Mouse (Mus musculus) forebrain, embryonic 14.5 days (tissue): ENCODE measurements at regions not wholly inside any gene's neighbourhood (a gene's known extent, or its start where the extent isn't known, plus 50 kb on each side); places are given as distances from the start of the nearest gene placed in this dataset.
"Not testable (repeated sequence)": the region's sequence is repeated elsewhere in the genome, so short reads cannot be mapped to it uniquely, and the experiment has no call there.

Experiments used
- ATAC-seq: fragments of 200-750 bp; cut with Nextera tagmentation; 2 replicates; pipeline ENCODE4 v1.8.0; 2017; ENCODE audit warnings: mild to moderate bottlenecking, moderate library complexity
- DNase-seq: peaks from one replicate; pipeline ENCODE4 v3.0.0-alpha.2; 2015; ENCODE audit warnings: low spot score
- H3K27ac ChIP-seq: fragments of 300-500 bp; sonication (generic); 2 replicates; pipeline ENCODE4 v1.5.1; 2014; ENCODE audit warnings: low read depth, mild to moderate bottlenecking, control low read depth, low read length, moderate library complexity
- H3K27me3 ChIP-seq: fragments of 300-500 bp; sonication (generic); replicated peaks from 2 replicates; pipeline ENCODE4 v1.6.1; 2014; ENCODE audit warnings: low read length, control low read depth, mixed read lengths; ENCODE audit not compliant: control insufficient read depth, insufficient read depth
- H3K36me3 ChIP-seq: fragments of 300-500 bp; sonication (generic); 2 replicates; pipeline ENCODE4 v1.6.1; 2014; ENCODE audit warnings: low read length, control low read depth; ENCODE audit not compliant: control insufficient read depth, insufficient read depth
- H3K4me1 ChIP-seq: fragments of 300-500 bp; sonication (generic); 2 replicates; pipeline ENCODE4 v1.6.1; 2014; ENCODE audit warnings: antibody characterized with exemption, low read length, control low read depth; ENCODE audit not compliant: control insufficient read depth, insufficient read depth
- H3K4me2 ChIP-seq: fragments of 300-500 bp; sonication (generic); 2 replicates; pipeline ENCODE4 v1.6.1; 2014; ENCODE audit warnings: mild to moderate bottlenecking, control low read depth, low read length
- H3K4me3 ChIP-seq: fragments of 300-500 bp; sonication (generic); 2 replicates; pipeline ENCODE4 v1.5.1; 2014; ENCODE audit warnings: low read depth, low read length, control low read depth
- H3K9ac ChIP-seq: fragments of 300-500 bp; sonication (generic); 2 replicates; pipeline ENCODE4 v1.6.1; 2014; ENCODE audit warnings: mild to moderate bottlenecking, low read length, control low read depth, moderate library complexity
- H3K9me3 ChIP-seq: fragments of 300-500 bp; sonication (generic); replicated peaks from 2 replicates; pipeline ENCODE4 v1.6.1; 2016; ENCODE audit warnings: low read length, control low read depth, mixed read lengths; ENCODE audit not compliant: control insufficient read depth
- WGBS: fragments of 180-500 bp; shearing (Covaris S2); extraction: QIAGEN DNeasy Blood & Tissue Kit; methylation state at CpG from one replicate; pipeline ENCODE4 v1.1.7; 2014; 5-methylcytosine and 5-hydroxymethylcytosine counted together

- H3K27me3 ChIP-seq, H3K4me1 ChIP-seq, H3K4me3 ChIP-seq, ATAC-seq, DNase-seq, H3K36me3 ChIP-seq, H3K9ac ChIP-seq, H3K27ac ChIP-seq, H3K4me2 ChIP-seq: not testable (repeated sequence)
- peaks cover 27% of the 10 kb centered on the region for H3K9me3 ChIP-seq
- 79% methylated on average over 7 of the region's 10 CpGs for WGBS
These were observed 219.6 kb downstream of the Samd9l start for GRCm38 (mm10) chr6:3179603-3180348.

- WGBS, result 77% methylated on average over 3 of the region's 4 CpGs
- not testable (repeated sequence) for H3K4me2 ChIP-seq, H3K9me3 ChIP-seq, H3K4me1 ChIP-seq, H3K9ac ChIP-seq, DNase-seq, ATAC-seq, H3K4me3 ChIP-seq, H3K36me3 ChIP-seq, H3K27ac ChIP-seq, H3K27me3 ChIP-seq
These were observed 229.9 kb downstream of the Samd9l start for GRCm38 (mm10) chr6:3169479-3169878.

GRCm38 (mm10) chr6:3166149-3166548 lies 233.2 kb downstream of the Samd9l start:
- H3K27ac ChIP-seq, H3K9me3 ChIP-seq, H3K4me2 ChIP-seq, DNase-seq, H3K9ac ChIP-seq, H3K27me3 ChIP-seq, ATAC-seq, H3K36me3 ChIP-seq, H3K4me1 ChIP-seq, H3K4me3 ChIP-seq: not testable (repeated sequence)
- WGBS, result no CpG with 5 or more reads among the region's 1 CpGs

GRCm38 (mm10) chr6:3151901-3152300 lies 247.5 kb downstream of the Samd9l start:
- DNase-seq, H3K9ac ChIP-seq, H3K4me3 ChIP-seq, H3K36me3 ChIP-seq, ATAC-seq, H3K27me3 ChIP-seq, H3K27ac ChIP-seq, H3K4me1 ChIP-seq, H3K9me3 ChIP-seq, H3K4me2 ChIP-seq: not testable (repeated sequence)
- WGBS, result 43% methylated on average over 2 of the region's 2 CpGs

- not testable (repeated sequence) for H3K9me3 ChIP-seq, H3K4me3 ChIP-seq, H3K4me2 ChIP-seq, H3K27me3 ChIP-seq, H3K27ac ChIP-seq, H3K4me1 ChIP-seq, H3K9ac ChIP-seq, ATAC-seq, DNase-seq, H3K36me3 ChIP-seq
- WGBS, result 83% methylated on average over 3 of the region's 3 CpGs
These were observed 261.5 kb downstream of the Samd9l start for GRCm38 (mm10) chr6:3137823-3138222.

- H3K4me1 ChIP-seq, H3K27me3 ChIP-seq, H3K36me3 ChIP-seq, ATAC-seq, H3K27ac ChIP-seq, H3K4me3 ChIP-seq, H3K9me3 ChIP-seq, H3K9ac ChIP-seq, DNase-seq, H3K4me2 ChIP-seq: not testable (repeated sequence)
- WGBS, result 77% methylated on average over 4 of the region's 4 CpGs
These were observed 265.6 kb downstream of the Samd9l start for GRCm38 (mm10) chr6:3133763-3134162.

- not testable (repeated sequence) for H3K4me2 ChIP-seq, H3K27me3 ChIP-seq, H3K4me3 ChIP-seq, H3K9ac ChIP-seq, ATAC-seq, H3K27ac ChIP-seq, H3K9me3 ChIP-seq, H3K36me3 ChIP-seq, DNase-seq, H3K4me1 ChIP-seq
- WGBS, result 33% methylated on average over 1 of the region's 3 CpGs
These were observed 283.1 kb downstream of the Samd9l start for GRCm38 (mm10) chr6:3116296-3116695.
